Mouse (Mus musculus) cerebellum, adult 2 months (tissue): ENCODE results near the gene Tex48.

Experiments used
- CTCF ChIP-seq: fragments of 200-500 bp; IDR thresholded peaks from 2 replicates; pipeline ENCODE4 v1.5.1; 2011; ENCODE audit warnings: low read depth, mild to moderate bottlenecking, control low read depth, low read length, moderate library complexity, borderline replicate concordance; ENCODE audit not compliant: insufficient read depth
- POLR2A ChIP-seq: fragments of 200-500 bp; IDR thresholded peaks from 2 replicates; pipeline ENCODE4 v1.6.1; 2011; ENCODE audit warnings: low read length, control low read depth, borderline replicate concordance; ENCODE audit not compliant: insufficient read depth

DNA sequence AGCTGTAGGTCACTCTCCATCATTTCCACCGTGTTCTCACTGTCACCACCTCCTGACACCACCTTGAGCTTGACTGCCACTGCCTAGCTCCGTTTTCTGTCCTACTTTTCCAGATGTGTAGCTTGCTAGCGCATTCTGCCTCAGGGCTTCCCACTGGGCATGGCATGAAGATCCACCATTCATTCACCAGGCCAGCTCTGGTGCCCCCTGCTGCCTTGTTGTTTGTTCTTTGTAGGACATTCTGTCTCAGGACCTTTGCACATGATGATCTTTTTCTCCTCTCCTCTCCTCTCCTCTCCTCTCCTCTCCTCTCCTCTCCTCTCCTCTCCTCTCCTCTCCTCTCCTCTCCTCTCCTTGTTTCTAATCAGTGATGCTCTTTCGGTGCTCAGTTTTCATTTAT lies 59.5 kb downstream of the Tex48 start:
- TF ChIP-seq CTCF (no peak), POLR2A (no peak)
